Mouse (Mus musculus): ENCODE measurements around the gene Rhebl1.

DNA sequence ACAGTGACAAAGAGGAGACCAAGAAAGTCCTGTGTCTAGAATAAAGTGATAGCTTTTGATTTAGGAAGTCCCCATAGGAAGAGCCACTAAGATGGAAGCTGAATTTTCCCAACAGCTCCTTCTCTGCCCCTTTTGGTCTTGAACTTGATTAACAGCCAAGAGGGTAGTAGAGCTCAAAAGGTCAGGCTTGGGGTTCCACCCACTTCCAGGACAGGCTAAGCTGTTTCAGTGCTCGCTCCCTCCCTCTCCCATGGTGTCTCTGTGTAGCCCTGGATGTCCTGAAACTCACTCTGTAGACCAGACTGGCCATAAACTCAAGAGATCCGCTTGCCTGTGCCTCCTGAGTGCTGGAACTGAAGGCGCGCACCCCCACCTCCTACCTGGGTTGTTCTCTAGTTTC is 21.7 kb upstream of the Rhebl1 start:
- TF ChIP-seq CTCF (IDR thresholded peaks at IDR 0.05; ENCODE audit: control insufficient read depth, insufficient read depth, insufficient replicate concordance, low read depth, low read length) (no peak), POLR2A (IDR thresholded peaks at IDR 0.05; ENCODE audit: control insufficient read depth, low read depth, low read length) (no peak)
